Mouse (Mus musculus): Measurements from ENCODE around the gene Dph6.

GRCm38 (mm10) chr2:114593393-114593792, 61.4 kb downstream of the Dph6 start:
- no peak for TF ChIP-seq CTCF (IDR thresholded peaks at IDR 0.05; ENCODE audit: borderline replicate concordance, control insufficient read depth, extremely low read depth, insufficient read depth, low read length, poor library complexity)
- no peak for TF ChIP-seq POLR2A (IDR thresholded peaks at IDR 0.05; ENCODE audit: control insufficient read depth, extremely low read depth, insufficient read depth, low read length, poor library complexity)
